Mouse (Mus musculus) small intestine, adult 2 months (tissue): ENCODE measurements around the gene Bicdl2. TPM values are rescaled to one million over a fixed set of nuclear protein-coding genes. Genes with fewer than 3 reads are reported as not detected.
A peak's percentile ranks its signal among the peaks of the same experiment; 100 is the strongest.

Source experiments
- H3K27ac ChIP-seq: fragments of 200-500 bp; 2 replicates; pipeline ENCODE4 v1.5.1; 2012; ENCODE audit warnings: low read depth, low read length, control low read depth, inconsistent platforms; ENCODE audit not compliant: insufficient read depth
- H3K27me3 ChIP-seq: fragments of 200-500 bp; 2 replicates; pipeline ENCODE4 v1.6.1; 2012; ENCODE audit warnings: mild to moderate bottlenecking, moderate library complexity, low read length, inconsistent platforms; ENCODE audit not compliant: control insufficient read depth, insufficient read depth
- H3K36me3 ChIP-seq: fragments of 200-500 bp; 2 replicates; pipeline ENCODE4 v1.6.1; 2012; ENCODE audit warnings: mild to moderate bottlenecking, low read length, control low read depth, inconsistent platforms; ENCODE audit not compliant: control insufficient read depth, insufficient read depth
- H3K4me1 ChIP-seq: fragments of 200-500 bp; 2 replicates; pipeline ENCODE4 v1.6.1; 2012; ENCODE audit warnings: low read length, inconsistent platforms, mixed read lengths; ENCODE audit not compliant: control insufficient read depth, insufficient read depth, insufficient read length
- H3K4me3 ChIP-seq: fragments of 200-500 bp; 2 replicates; pipeline ENCODE4 v1.5.1; 2012; ENCODE audit warnings: low read depth, mild to moderate bottlenecking, control low read depth, inconsistent platforms, low read length, moderate library complexity
- CTCF ChIP-seq: fragments of 200-500 bp; IDR thresholded peaks from 2 replicates; pipeline ENCODE4 v1.5.1; 2012; ENCODE audit warnings: low read depth, mild to moderate bottlenecking, control low read depth, inconsistent platforms, low read length, moderate library complexity, mixed read lengths; ENCODE audit not compliant: insufficient replicate concordance, insufficient read length; ENCODE audit errors: extremely low read depth
- POLR2A ChIP-seq: fragments of 200-500 bp; IDR thresholded peaks from 2 replicates; pipeline ENCODE4 v1.6.1; 2012; ENCODE audit warnings: low read depth, mild to moderate bottlenecking, control low read depth, inconsistent platforms, low read length, moderate library complexity
- WGBS: fragments of 180-500 bp; shearing (Covaris S2); methylation state at CpG from one replicate; pipeline ENCODE4 v1.1.7; 2018; 5-methylcytosine and 5-hydroxymethylcytosine counted together
- polyA plus RNA-seq: library from polyadenylated mRNA; depleted of rRNA; stranded (reverse); fragments of >200 nt; gene quantifications from 2 replicates; pipeline ENCODE4 v1.2.3, GENCODE M21; 2012

Gene Bicdl2
- polyA plus RNA-seq, 1 experiment = 6.0 TPM

DNA sequence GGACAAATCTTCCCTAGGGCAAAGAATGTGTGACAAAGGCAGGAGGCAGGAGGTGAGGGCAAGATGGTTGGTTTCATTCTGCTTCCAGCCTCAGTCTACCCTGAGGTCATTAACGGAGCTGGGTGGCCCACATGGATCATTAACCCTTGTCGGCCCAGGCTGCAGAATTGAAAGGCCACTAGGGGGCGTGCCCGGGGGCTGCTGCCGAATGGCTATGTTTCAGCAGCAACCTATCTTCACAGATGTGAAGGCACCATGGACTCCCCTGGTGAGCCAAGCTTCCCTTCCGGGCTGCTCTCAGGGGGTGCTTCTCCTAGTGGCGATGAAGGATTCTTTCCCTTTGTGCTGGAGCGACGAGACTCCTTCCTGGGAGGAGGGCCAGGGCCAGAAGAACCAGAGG is 1.2 kb downstream of the Bicdl2 start:
- 14% methylated on average over 9 of the region's 9 CpGs for WGBS
- peaks cover 2% of the 10 kb centered on the region; the same call in 1 of the 2 replicates for H3K4me1 ChIP-seq
- no peak overlapping the region for H3K4me3 ChIP-seq
- H3K27me3 ChIP-seq = no peaks in the 10 kb centered on the region
- H3K27ac ChIP-seq = no peak overlapping the region
- peaks cover 8% of the 10 kb centered on the region; the same call in 1 of the 2 replicates for H3K36me3 ChIP-seq
- TF ChIP-seq POLR2A = no peak
- TF ChIP-seq CTCF = peak; percentile 50; the same call in 1 of the 2 replicates

DNA sequence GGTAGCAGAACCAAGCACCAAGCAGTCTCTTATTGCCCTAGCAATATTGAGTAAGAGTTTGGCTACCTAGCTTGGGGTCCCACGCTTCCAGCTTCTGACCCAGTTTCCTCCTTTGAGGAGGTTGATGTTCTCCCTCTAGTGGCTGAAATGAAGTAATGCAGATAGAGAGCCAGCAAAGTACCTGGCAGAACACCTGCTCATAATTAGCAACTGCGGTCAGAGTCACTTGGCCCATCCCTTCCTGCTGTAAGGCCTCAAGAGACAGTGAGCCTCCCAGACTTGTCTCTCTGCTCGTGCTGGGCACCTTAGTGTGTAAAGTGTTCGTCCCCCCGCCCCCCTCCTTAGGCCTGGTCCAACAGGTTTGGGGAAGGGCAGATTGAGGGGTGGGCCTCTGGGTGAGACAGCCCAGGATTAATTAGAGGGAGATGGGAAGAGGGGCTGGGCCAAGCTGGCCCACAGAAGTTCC is 4.3 kb downstream of the Bicdl2 start:
- 12% methylated on average over 5 of the region's 5 CpGs for WGBS
- TF ChIP-seq POLR2A (no peak), CTCF (peak; percentile 38; the same call in 1 of the 2 replicates)
- no peak overlapping the region for H3K27ac ChIP-seq
- H3K36me3 ChIP-seq = peaks cover 31% of the 10 kb centered on the region
- H3K4me1 ChIP-seq = peaks cover 2% of the 10 kb centered on the region; the same call in 1 of the 2 replicates
- no peaks in the 10 kb centered on the region for H3K27me3 ChIP-seq
- H3K4me3 ChIP-seq = no peak overlapping the region

DNA sequence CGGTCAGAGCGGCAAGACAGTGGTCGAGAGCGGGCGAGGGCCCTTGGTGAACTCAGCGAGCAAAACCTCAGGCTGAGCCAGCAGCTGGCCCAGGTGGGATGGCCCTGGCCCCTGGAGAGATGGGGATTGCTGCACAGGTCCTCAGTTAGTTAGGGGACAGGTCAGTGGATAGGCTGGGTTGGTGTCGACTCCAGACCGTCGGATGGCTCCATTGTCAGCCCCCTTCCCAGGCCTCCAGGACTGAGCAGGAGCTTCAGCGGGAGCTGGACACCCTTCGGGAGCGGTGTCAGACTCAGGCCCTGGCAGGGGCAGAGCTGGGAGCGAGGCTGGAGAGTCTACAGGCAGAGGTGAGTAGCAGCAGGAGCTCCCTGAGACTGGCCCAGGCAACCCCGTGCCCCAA is 5.2 kb downstream of the Bicdl2 start:
- Histone ChIP-seq H3K27ac (no peak overlapping the region), H3K36me3 (peaks cover 34% of the 10 kb centered on the region), H3K27me3 (no peaks in the 10 kb centered on the region), H3K4me3 (no peak overlapping the region), H3K4me1 (peaks cover 2% of the 10 kb centered on the region; the same call in 1 of the 2 replicates)
- WGBS = 89% methylated on average over 14 of the region's 14 CpGs
- TF ChIP-seq POLR2A (no peak), CTCF (no peak)

DNA sequence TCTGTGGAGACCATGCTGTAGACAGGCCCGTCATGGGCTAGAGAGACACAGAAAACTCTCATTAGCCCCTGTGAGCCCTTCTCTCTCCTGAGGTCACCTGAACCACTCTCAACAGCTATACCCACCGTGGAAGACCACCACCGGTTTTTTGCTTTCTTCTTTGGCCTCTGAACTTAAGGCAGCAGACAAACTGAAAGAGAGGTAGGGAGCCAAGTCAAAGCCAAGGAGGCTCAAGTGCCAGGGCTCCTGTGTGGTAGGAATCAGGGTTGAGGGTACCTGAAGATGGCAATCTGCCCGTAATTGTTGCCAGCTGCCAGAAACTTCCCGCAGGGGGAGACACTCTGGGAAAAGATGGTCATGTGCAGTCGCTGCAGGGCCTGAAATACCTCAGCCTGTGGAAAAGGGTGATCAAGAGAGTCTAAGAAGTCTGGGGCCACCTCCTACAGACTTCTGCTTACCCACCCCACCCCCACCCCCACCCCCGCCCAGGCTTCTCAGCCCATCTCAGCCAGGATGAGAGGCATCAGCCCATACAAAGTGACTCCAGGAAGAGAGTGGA is 10.3 kb downstream of the Bicdl2 start:
- Histone ChIP-seq H3K27me3 (no peaks in the 10 kb centered on the region), H3K4me3 (no peak overlapping the region), H3K4me1 (peaks cover 3% of the 10 kb centered on the region), H3K27ac (no peak overlapping the region), H3K36me3 (peaks cover 31% of the 10 kb centered on the region)
- no peak for TF ChIP-seq CTCF
- WGBS = 92% methylated on average over 7 of the region's 7 CpGs

DNA sequence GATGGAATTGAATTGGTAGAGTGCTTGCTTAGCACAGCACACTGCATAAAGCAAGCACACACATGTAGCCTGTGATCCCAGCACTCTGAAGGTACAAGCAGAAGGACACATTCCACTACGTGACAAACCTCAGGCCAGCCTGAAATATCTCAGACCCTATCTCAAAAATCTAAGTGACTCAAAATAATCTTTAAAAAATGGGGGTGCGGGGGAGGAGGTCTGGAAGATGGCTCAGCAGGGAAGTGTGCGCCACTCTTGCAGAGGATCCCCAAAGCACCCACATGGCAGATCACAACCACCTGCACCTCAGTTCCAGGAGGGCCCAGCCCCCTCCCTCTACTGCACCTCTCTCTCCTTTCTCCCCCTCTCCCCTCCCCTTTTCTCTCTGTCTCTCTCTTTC is 11.2 kb downstream of the Bicdl2 start:
- Histone ChIP-seq H3K4me3 (no peak overlapping the region), H3K36me3 (peaks cover 26% of the 10 kb centered on the region), H3K27ac (no peak overlapping the region), H3K27me3 (no peaks in the 10 kb centered on the region), H3K4me1 (peaks cover 8% of the 10 kb centered on the region)
- WGBS = 96% methylated on average over 3 of the region's 3 CpGs
- TF ChIP-seq POLR2A = no peak
- no peak for TF ChIP-seq CTCF

DNA sequence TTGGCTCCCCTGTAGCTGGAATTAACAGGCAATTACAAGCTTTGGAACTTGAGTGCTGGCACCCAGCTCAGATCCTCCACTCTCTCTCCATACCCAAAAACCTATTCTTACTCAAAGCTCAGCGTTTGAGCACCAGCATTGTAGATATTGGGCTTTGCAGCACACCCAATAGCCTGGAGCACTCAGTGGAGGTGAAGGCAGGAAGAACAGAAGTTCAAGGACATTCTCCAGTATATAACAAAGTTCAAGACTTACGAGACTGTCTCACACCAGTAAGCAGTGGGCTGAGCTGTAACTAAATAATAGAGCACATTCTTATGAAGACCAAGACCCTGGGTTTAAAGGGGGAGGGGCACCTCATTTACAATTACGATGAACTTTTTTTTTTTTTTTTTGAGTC is 12.5 kb downstream of the Bicdl2 start:
- WGBS = 35% methylated on average over 3 of the region's 3 CpGs
- TF ChIP-seq POLR2A = no peak
- no peak for TF ChIP-seq CTCF
- no peak overlapping the region for H3K4me3 ChIP-seq

DNA sequence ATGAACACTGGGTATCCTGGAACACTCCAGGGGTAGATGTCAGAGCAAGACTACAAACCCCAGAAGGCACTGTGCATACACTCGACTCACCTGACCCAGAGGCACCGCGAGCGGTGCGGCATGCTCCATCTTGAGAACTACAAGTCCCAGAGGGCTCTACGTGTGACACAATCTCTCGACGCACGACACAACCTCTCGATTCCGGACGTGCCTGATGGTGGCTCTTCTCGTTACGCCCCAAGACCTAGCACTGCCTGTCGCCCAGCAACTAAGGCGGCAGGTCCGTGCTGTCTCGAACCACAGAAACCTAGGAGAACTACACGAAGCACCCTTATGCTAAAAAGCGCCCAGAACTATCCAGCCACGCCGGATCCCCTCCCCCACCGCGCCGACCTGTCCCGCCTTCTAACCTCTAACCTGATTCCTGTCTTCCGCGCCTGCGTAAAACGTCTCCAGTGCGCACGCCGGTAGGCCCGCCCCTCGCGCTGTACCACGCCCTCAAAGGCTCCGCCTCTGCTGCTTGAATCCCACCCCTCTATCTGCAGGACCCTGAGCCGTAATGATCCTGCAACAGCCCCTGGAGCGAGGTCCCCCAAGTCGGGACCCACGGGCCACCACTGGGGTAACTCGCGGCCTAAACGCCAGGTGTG is 13.2 kb downstream of the Bicdl2 start, which contains the start of the genes Hcfc1r1 and Thoc6:
TSS of gene Hcfc1r1 (plus strand) at position 173 of the 650 bp plus-strand sequence.
TSS of gene Thoc6 (minus strand) at position 459 of the 650 bp plus-strand sequence.
- Histone ChIP-seq H3K4me1 (peaks cover 11% of the 10 kb centered on the region), H3K4me3 (peak within 1 kb of the TSS; percentile 86), H3K36me3 (peaks cover 13% of the 10 kb centered on the region), H3K27ac (peak within 1 kb of the TSS; percentile 76), H3K27me3 (no peaks in the 10 kb centered on the region)
- TF ChIP-seq CTCF (no peak), POLR2A (no peak)
- WGBS = under 1% methylated on average over 45 of the region's 45 CpGs

More for the DNA sequence above, 12.5 kb downstream of the Bicdl2 start:
- Histone ChIP-seq H3K27ac (no peak overlapping the region), H3K36me3 (peaks cover 19% of the 10 kb centered on the region), H3K4me1 (peaks cover 11% of the 10 kb centered on the region), H3K27me3 (no peaks in the 10 kb centered on the region)
